Mouse (Mus musculus): ENCODE measurements around the gene Atad5. TPM values are rescaled to one million over a fixed set of nuclear protein-coding genes. Genes with fewer than 3 reads are reported as not detected.

The Atad5 gene
- 16.9 TPM for polyA plus RNA-seq (2014; fragmentation: Illumina TruSeq; extraction: RNeasy Lipid Tissue Mini Kit (QIAGEN cat#74804))

DNA sequence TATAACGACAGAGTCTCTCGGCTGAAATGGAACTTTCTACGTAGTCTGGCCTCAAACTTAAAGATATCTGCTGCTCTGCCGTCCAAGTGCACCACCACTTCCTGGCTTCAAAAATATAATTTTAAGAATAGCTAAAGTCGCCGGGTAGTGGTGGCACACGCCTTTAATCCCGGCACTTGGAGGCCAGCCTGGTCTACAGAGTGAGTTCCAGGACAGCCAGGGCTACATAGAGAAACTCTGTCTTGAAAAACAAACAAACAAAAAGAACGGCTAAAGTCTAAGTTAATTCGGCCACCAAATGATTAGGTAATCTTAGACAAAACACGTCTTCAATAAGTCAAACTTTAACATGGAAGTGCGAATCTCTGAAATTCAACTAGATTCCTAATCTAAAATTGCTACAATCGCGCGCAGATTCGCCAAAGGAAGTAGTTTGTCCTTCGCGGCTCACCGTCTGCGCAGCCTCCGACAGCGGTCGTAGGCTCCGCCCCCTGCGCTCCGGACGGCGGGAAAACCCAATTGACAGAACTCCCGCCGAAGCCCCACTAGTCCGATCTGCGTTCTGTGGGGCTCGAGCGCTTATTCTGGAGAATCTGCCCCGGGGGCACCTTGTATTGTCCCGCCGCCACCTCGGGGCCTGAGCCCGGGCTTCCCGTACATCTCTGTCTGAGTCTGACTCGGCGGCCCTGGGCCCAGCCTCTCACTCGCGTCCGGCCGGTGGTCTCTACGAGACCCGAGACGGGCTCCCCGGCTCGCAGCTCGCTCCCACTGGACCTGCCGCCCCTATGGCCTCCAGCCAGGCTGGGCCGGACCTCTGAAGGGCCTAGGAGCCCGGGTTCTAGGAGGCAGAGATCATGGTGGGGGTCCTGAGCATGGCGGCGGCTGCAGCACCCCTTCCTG is at the start of gene Atad5:
TSS of gene Atad5 (plus strand) at position 484 of the 900 bp plus-strand sequence.

GRCm38 (mm10) chr11:80080826-80081728 is 8.1 kb upstream of the Atad5 start, which contains the start of gene Crlf3:
TSS of gene Crlf3 (minus strand) at chr11:80080991.

GRCm38 (mm10) chr11:80141825-80142521 is 52.8 kb downstream of the Atad5 start, which contains the start of gene Tefm:
TSS of gene Tefm (minus strand) at chr11:80142175.

GRCm38 (mm10) chr11:80153857-80154495 is 64.8 kb downstream of the Atad5 start, which contains the start of gene Adap2:
TSS of gene Adap2 (plus strand) at chr11:80154105.

GRCm38 (mm10) chr11:80183705-80184255 is 94.6 kb downstream of the Atad5 start, which contains the start of gene Rnf135:
TSS of gene Rnf135 (plus strand) at chr11:80183851.

Other genes starting within 250 kb of the Atad5 start
- gene Utp6, start 127.0 kb upstream of the Atad5 start, polyA plus RNA-seq (2014; fragmentation: Illumina TruSeq; extraction: RNeasy Lipid Tissue Mini Kit (QIAGEN cat#74804)) = 86.4 TPM
- gene Suz12, start 96.3 kb upstream of the Atad5 start, polyA plus RNA-seq (2014; fragmentation: Illumina TruSeq; extraction: RNeasy Lipid Tissue Mini Kit (QIAGEN cat#74804)) = 237 TPM
- gene Crlf3, start 8.4 kb upstream of the Atad5 start, polyA plus RNA-seq (2014; fragmentation: Illumina TruSeq; extraction: RNeasy Lipid Tissue Mini Kit (QIAGEN cat#74804)) = 24.9 TPM
- gene Tefm, start 52.8 kb downstream of the Atad5 start, polyA plus RNA-seq (2014; fragmentation: Illumina TruSeq; extraction: RNeasy Lipid Tissue Mini Kit (QIAGEN cat#74804)) = 17.9 TPM
- 1.4 TPM for gene Adap2, start 64.7 kb downstream of the Atad5 start, polyA plus RNA-seq (2014; fragmentation: Illumina TruSeq; extraction: RNeasy Lipid Tissue Mini Kit (QIAGEN cat#74804))
- gene Rnf135, start 94.5 kb downstream of the Atad5 start, polyA plus RNA-seq (2014; fragmentation: Illumina TruSeq; extraction: RNeasy Lipid Tissue Mini Kit (QIAGEN cat#74804)) = 8.0 TPM
- 116 TPM for gene Rhot1, start 119.6 kb downstream of the Atad5 start, polyA plus RNA-seq (2014; fragmentation: Illumina TruSeq; extraction: RNeasy Lipid Tissue Mini Kit (QIAGEN cat#74804))
- gene Rhbdl3, start 211.5 kb downstream of the Atad5 start, polyA plus RNA-seq (2014; fragmentation: Illumina TruSeq; extraction: RNeasy Lipid Tissue Mini Kit (QIAGEN cat#74804)) = 1.5 TPM

Data from ovary, adult 10 weeks (tissue).